Mouse (Mus musculus): ENCODE data around the gene Mcl1. TPM values are rescaled to one million over a fixed set of nuclear protein-coding genes. Genes with fewer than 3 reads are reported as not detected.
A peak's percentile ranks its signal among the peaks of the same experiment; 100 is the strongest.
"Not testable (repeated sequence)": the region's sequence is repeated elsewhere in the genome, so short reads cannot be mapped to it uniquely, and the experiment has no call there.

Mcl1 gene
- total RNA-seq, 2 experiments from 2014 or later: 70.6 to 83.2 TPM

GRCm38 (mm10) chr3:95648016-95648415, 10.6 kb upstream of the Mcl1 start:
- ATAC-seq (replicated peaks; ENCODE audit: low FRiP score, poor library complexity, severe bottlenecking): no peak

GRCm38 (mm10) chr3:95650276-95651032, 8.1 kb upstream of the Mcl1 start:
- ATAC-seq (replicated peaks; ENCODE audit: low FRiP score, poor library complexity, severe bottlenecking): no peak

DNA sequence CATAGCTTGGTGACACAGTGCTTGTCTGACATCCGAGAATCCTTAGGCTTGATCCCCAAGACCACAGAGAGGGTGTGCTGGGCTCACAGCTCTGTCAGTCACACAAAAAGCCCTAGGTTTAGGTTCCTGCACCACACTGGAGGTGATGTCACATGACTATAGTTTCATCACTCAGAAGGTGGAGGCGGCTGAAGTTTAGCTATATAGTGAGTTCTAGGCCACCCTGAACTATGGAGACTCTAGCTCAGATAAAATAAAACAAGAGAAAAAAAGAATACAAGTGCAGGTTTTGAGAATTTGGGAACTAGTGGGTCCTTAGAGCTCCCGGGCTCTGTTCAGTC, 7.6 kb upstream of the Mcl1 start:
- ATAC-seq (replicated peaks; ENCODE audit: low FRiP score, poor library complexity, severe bottlenecking): no peak

- ATAC-seq (replicated peaks; ENCODE audit: low FRiP score, poor library complexity, severe bottlenecking): no peak
Observed at GRCm38 (mm10) chr3:95651391-95652203, 7.0 kb upstream of the Mcl1 start.

- ATAC-seq (replicated peaks; ENCODE audit: low FRiP score, poor library complexity, severe bottlenecking): 0 out of 2 replicates have a peak, but pooled peaks have one; percentile 49
Observed at GRCm38 (mm10) chr3:95652204-95652811, 6.3 kb upstream of the Mcl1 start.

- no peak for ATAC-seq (replicated peaks; ENCODE audit: low FRiP score, poor library complexity, severe bottlenecking)
Observed at GRCm38 (mm10) chr3:95652871-95653270, 5.7 kb upstream of the Mcl1 start.

- ATAC-seq (replicated peaks; ENCODE audit: low FRiP score, poor library complexity, severe bottlenecking): no peak
Observed at GRCm38 (mm10) chr3:95653473-95654034, 5.0 kb upstream of the Mcl1 start.

- ATAC-seq (replicated peaks; ENCODE audit: low FRiP score, poor library complexity, severe bottlenecking): not testable (repeated sequence)
Observed at GRCm38 (mm10) chr3:95654371-95654770, 4.2 kb upstream of the Mcl1 start.

GRCm38 (mm10) chr3:95655437-95655836, 3.2 kb upstream of the Mcl1 start:
- ATAC-seq (replicated peaks; ENCODE audit: low FRiP score, poor library complexity, severe bottlenecking): no peak

GRCm38 (mm10) chr3:95657108-95657507, 1.5 kb upstream of the Mcl1 start:
- no peak for ATAC-seq (replicated peaks; ENCODE audit: low FRiP score, poor library complexity, severe bottlenecking)

- no peak for ATAC-seq (replicated peaks; ENCODE audit: low FRiP score, poor library complexity, severe bottlenecking)
Observed at GRCm38 (mm10) chr3:95657711-95658110, 877 bp upstream of the Mcl1 start.

DNA sequence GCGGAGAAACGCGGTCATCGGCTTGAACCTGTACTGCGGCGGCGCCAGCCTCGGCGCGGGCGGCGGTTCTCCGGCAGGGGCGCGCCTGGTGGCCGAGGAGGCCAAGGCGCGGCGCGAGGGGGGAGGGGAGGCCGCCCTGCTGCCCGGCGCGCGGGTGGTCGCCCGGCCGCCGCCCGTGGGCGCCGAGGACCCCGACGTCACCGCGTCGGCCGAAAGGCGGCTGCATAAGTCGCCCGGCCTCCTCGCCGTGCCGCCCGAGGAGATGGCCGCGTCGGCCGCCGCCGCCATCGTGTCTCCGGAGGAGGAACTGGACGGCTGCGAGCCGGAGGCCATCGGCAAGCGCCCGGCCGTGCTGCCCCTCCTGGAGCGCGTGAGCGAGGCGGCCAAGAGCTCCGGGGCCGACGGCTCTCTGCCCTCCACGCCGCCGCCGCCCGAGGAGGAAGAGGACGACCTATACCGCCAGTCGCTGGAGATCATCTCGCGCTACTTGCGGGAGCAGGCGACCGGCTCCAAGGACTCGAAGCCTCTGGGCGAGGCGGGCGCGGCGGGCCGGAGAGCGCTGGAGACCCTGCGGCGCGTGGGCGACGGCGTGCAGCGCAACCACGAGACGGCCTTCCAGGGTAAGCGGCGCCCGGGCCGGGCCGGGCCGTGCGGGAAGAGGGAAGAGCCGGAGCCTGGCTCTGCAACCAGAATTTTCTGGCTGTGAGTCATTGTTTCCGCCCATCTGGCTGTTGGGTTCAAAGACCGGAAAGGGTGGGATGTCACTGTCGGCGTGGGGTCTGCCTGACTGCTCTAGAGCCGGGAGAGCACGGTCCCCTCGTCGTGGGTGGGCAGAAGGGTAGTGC, 502 bp downstream of the Mcl1 start:
- peak; percentile 48 for ATAC-seq (replicated peaks; ENCODE audit: low FRiP score, poor library complexity, severe bottlenecking)

DNA sequence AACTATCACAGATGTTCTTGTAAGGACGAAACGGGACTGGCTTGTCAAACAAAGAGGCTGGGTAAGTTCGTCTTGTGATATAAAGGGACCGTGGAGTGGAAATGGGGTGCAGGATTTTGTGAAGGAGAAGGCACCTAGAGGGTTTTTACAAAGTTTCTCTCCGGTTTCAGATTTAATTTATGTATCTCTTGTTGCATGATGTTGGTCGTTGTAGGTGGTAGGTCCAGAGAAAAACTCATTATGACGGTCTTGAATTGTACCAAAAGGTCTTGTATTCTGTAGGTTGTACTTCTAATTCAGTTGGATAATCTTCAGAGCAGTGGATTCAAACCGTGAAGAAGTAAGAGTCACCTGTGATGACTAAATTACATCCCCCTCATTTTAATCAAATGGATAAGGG, 1.4 kb downstream of the Mcl1 start:
- no peak for ATAC-seq (replicated peaks; ENCODE audit: low FRiP score, poor library complexity, severe bottlenecking)

DNA sequence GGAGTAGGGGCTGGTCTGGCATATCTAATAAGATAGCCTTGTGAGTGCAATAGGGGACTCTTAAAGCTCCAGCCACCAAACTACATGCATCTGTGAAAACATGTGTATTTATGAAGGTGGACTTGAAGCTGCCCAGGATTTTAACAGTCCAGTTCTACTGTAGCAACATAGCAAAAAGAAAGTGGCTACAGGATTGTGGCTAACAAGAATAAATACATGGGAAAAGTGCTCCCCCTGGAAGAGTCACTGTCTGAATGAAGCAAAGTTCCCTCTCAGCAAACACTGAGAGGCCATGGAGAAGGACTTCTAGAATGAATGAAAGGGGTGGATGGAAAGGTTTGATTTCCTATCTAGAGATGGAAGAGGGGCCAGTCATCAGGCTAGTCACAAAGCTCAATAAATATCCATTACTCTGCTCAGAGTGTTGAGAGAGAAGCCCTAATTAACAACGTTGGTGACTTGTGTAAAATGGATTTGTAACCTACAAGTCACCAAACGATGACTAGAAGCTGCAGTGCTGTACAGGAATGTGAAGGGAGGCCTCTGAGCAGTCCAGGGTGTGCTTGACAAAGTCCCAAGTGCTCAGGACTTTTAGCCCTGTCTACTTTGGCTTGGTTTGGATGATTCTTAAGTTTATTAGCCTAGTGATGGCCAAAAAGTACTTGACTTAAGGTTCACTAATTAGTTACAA, 2.3 kb downstream of the Mcl1 start:
- ATAC-seq (replicated peaks; ENCODE audit: low FRiP score, poor library complexity, severe bottlenecking): no peak

GRCm38 (mm10) chr3:95661945-95662715, 3.5 kb downstream of the Mcl1 start:
- ATAC-seq (replicated peaks; ENCODE audit: low FRiP score, poor library complexity, severe bottlenecking): no peak

DNA sequence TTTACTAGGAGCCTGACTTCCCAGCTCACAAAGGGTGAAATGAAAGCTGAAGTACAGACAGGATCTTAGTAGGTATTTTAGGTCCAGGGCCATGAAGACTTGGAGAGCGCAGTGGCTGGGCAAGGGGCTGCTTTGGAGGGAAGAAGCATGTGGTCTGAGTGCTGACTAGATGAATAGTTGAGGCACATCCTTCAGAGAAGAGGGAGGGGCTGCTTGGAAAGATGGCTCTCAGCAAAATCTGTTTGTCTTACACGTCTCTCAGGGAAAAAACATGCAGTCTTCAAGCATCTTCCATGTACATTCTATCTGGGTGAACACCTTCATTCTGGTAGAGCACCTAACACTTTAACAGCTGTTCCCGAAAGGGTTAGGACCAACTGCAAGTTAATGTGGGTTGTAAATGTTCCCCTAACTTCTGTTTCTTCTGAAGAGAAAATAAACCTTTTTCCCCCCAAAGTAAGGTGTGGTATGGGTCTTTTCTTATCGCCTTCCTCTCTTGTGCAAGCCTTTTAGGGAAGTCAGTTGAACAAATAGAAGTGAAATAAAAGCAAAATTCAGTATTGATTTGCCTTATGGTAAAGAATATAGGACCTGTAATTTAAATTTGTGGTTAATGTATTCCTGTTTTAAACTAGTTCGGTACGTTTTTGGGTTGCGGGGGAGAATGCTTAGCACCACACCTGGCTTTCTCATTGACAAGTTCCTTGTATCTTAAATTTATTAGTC, 4.3 kb downstream of the Mcl1 start:
- no peak for ATAC-seq (replicated peaks; ENCODE audit: low FRiP score, poor library complexity, severe bottlenecking)

DNA sequence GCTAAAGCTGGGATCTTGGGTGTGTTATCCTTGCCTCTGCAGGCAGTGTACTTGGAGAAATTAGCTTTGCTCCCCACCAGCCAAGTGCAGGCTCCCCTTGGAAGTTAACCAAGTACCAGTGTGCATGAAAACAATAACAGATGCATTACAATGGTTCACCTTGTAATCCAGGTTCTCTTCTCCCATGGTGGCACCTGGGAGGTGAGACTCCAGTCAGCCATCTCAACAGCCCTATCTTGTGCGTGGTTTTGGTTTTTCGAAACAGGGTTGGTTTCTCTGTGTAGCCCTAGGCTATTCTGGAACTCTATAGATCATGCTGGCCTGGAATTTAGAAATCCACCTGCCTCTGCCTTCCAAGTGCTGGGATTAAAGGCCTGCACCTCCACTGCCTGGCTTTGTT, 4.9 kb downstream of the Mcl1 start:
- no peak for ATAC-seq (replicated peaks; ENCODE audit: low FRiP score, poor library complexity, severe bottlenecking)

Data from erythroblast, adult 5-6 weeks (primary cell).